Mouse (Mus musculus): ENCODE measurements at regions not wholly inside any gene's neighbourhood (a gene's known extent, or its start where the extent isn't known, plus 50 kb on each side); places are given as distances from the start of the nearest gene placed in this dataset.

GRCm38 (mm10) chr17:14516097-14516496, 177.9 kb downstream of the Thbs2 start:
- H3K4me1 ChIP-seq = no peaks in the 10 kb centered on the region; the same call in 1 of the 2 replicates
- no peak overlapping the region for H3K4me3 ChIP-seq (replicated peaks)
- H3K27me3 ChIP-seq (replicated peaks) = no peaks in the 10 kb centered on the region
- 17% methylated on average over 8 of the region's 8 CpGs for WGBS
- H3K36me3 ChIP-seq = no peaks in the 10 kb centered on the region
- no peak overlapping the region for H3K27ac ChIP-seq
- peak; percentile 35; the same call in 1 of the 2 replicates for ATAC-seq (ENCODE audit: insufficient read depth, low FRiP score, low read depth)
- H3K9ac ChIP-seq = no peak overlapping the region
- H3K4me2 ChIP-seq = no peak overlapping the region
- no peaks in the 10 kb centered on the region for H3K9me3 ChIP-seq

- no peak overlapping the region for H3K27ac ChIP-seq
- no peak overlapping the region for H3K9ac ChIP-seq
- no peaks in the 10 kb centered on the region for H3K36me3 ChIP-seq
- no peaks in the 10 kb centered on the region; the same call in 1 of the 2 replicates for H3K4me1 ChIP-seq
- no peaks in the 10 kb centered on the region for H3K27me3 ChIP-seq (replicated peaks)
- ATAC-seq (ENCODE audit: insufficient read depth, low FRiP score, low read depth) = no peak
- no peaks in the 10 kb centered on the region for H3K9me3 ChIP-seq
- H3K4me2 ChIP-seq = no peak overlapping the region
- H3K4me3 ChIP-seq (replicated peaks) = no peak overlapping the region
- 79% methylated on average over 4 of the region's 4 CpGs for WGBS
Measured at GRCm38 (mm10) chr17:14513454-14513853, 180.6 kb downstream of the Thbs2 start.

GRCm38 (mm10) chr17:14510486-14510885, 183.5 kb downstream of the Thbs2 start:
- no peaks in the 10 kb centered on the region for H3K36me3 ChIP-seq
- WGBS = 36% methylated on average over 6 of the region's 6 CpGs
- H3K27ac ChIP-seq = no peak overlapping the region
- no peak overlapping the region for H3K4me3 ChIP-seq (replicated peaks)
- H3K9ac ChIP-seq = no peak overlapping the region
- ATAC-seq (ENCODE audit: insufficient read depth, low FRiP score, low read depth) = no peak; the same call in 1 of the 2 replicates
- no peaks in the 10 kb centered on the region; the same call in 1 of the 2 replicates for H3K4me1 ChIP-seq
- no peak overlapping the region for H3K4me2 ChIP-seq
- no peaks in the 10 kb centered on the region for H3K27me3 ChIP-seq (replicated peaks)
- no peaks in the 10 kb centered on the region for H3K9me3 ChIP-seq

GRCm38 (mm10) chr17:14507111-14507510, 186.9 kb downstream of the Thbs2 start:
- no peak overlapping the region for H3K27ac ChIP-seq
- WGBS = 78% methylated on average over 3 of the region's 3 CpGs

GRCm38 (mm10) chr17:14506123-14506522, 187.9 kb downstream of the Thbs2 start:
- Histone ChIP-seq H3K27ac (no peak overlapping the region), H3K4me2 (no peak overlapping the region), H3K9ac (no peak overlapping the region), H3K27me3 (replicated peaks) (no peaks in the 10 kb centered on the region), H3K4me1 (no peaks in the 10 kb centered on the region), H3K9me3 (no peaks in the 10 kb centered on the region), H3K36me3 (no peaks in the 10 kb centered on the region), H3K4me3 (replicated peaks) (no peak overlapping the region)
- ATAC-seq (ENCODE audit: insufficient read depth, low FRiP score, low read depth) = no peak

More at GRCm38 (mm10) chr17:14507111-14507510, 186.9 kb downstream of the Thbs2 start:
- Histone ChIP-seq H3K4me2 (no peak overlapping the region), H3K27me3 (replicated peaks) (no peaks in the 10 kb centered on the region), H3K9ac (no peak overlapping the region), H3K36me3 (no peaks in the 10 kb centered on the region), H3K4me1 (no peaks in the 10 kb centered on the region), H3K9me3 (no peaks in the 10 kb centered on the region), H3K4me3 (replicated peaks) (no peak overlapping the region)
- ATAC-seq (ENCODE audit: insufficient read depth, low FRiP score, low read depth) = no peak

GRCm38 (mm10) chr17:14505415-14505814, 188.6 kb downstream of the Thbs2 start:
- no peak overlapping the region for H3K27ac ChIP-seq
- no peaks in the 10 kb centered on the region for H3K27me3 ChIP-seq (replicated peaks)
- no peak overlapping the region for H3K4me3 ChIP-seq (replicated peaks)
- no peaks in the 10 kb centered on the region for H3K36me3 ChIP-seq
- H3K9me3 ChIP-seq = no peaks in the 10 kb centered on the region
- no peak for ATAC-seq (ENCODE audit: insufficient read depth, low FRiP score, low read depth)
- no peak overlapping the region for H3K4me2 ChIP-seq
- H3K4me1 ChIP-seq = no peaks in the 10 kb centered on the region
- no peak overlapping the region for H3K9ac ChIP-seq
- 66% methylated on average over 4 of the region's 4 CpGs for WGBS

GRCm38 (mm10) chr17:14503670-14504069, 190.4 kb downstream of the Thbs2 start:
- Histone ChIP-seq H3K4me2 (no peak overlapping the region), H3K27ac (no peak overlapping the region), H3K4me3 (replicated peaks) (no peak overlapping the region), H3K36me3 (no peaks in the 10 kb centered on the region), H3K9me3 (no peaks in the 10 kb centered on the region), H3K4me1 (no peaks in the 10 kb centered on the region), H3K9ac (no peak overlapping the region), H3K27me3 (replicated peaks) (no peaks in the 10 kb centered on the region)
- no peak for ATAC-seq (ENCODE audit: insufficient read depth, low FRiP score, low read depth)
- WGBS = 51% methylated on average over 1 of the region's 1 CpGs

GRCm38 (mm10) chr17:14501341-14501740, 192.7 kb downstream of the Thbs2 start:
- Histone ChIP-seq H3K9me3 (no peaks in the 10 kb centered on the region), H3K4me3 (replicated peaks) (no peak overlapping the region), H3K9ac (no peak overlapping the region), H3K27ac (no peak overlapping the region), H3K36me3 (no peaks in the 10 kb centered on the region), H3K4me2 (no peak overlapping the region), H3K27me3 (replicated peaks) (no peaks in the 10 kb centered on the region), H3K4me1 (0 out of 2 replicates have a peak, but pooled peaks cover 5% of the 10 kb centered on the region)
- 74% methylated on average over 2 of the region's 2 CpGs for WGBS
- ATAC-seq (ENCODE audit: insufficient read depth, low FRiP score, low read depth) = no peak

- Histone ChIP-seq H3K9me3 (no peaks in the 10 kb centered on the region), H3K27ac (no peak overlapping the region), H3K27me3 (replicated peaks) (no peaks in the 10 kb centered on the region), H3K9ac (no peak overlapping the region), H3K4me2 (no peak overlapping the region), H3K4me3 (replicated peaks) (no peak overlapping the region), H3K36me3 (no peaks in the 10 kb centered on the region), H3K4me1 (0 out of 2 replicates have a peak, but pooled peaks cover 5% of the 10 kb centered on the region)
- WGBS = 33% methylated on average over 15 of the region's 15 CpGs
- no peak for ATAC-seq (ENCODE audit: insufficient read depth, low FRiP score, low read depth)
Measured at GRCm38 (mm10) chr17:14497086-14497485, 196.9 kb downstream of the Thbs2 start.

- 73% methylated on average over 8 of the region's 8 CpGs for WGBS
- no peak for ATAC-seq (ENCODE audit: insufficient read depth, low FRiP score, low read depth)
- H3K9ac ChIP-seq = no peak overlapping the region
- no peaks in the 10 kb centered on the region for H3K27me3 ChIP-seq (replicated peaks)
- H3K4me1 ChIP-seq = 0 out of 2 replicates have a peak, but pooled peaks cover 5% of the 10 kb centered on the region
- no peak overlapping the region for H3K27ac ChIP-seq
- H3K36me3 ChIP-seq = no peaks in the 10 kb centered on the region
- H3K4me2 ChIP-seq = no peak overlapping the region
- H3K4me3 ChIP-seq (replicated peaks) = no peak overlapping the region
- no peaks in the 10 kb centered on the region for H3K9me3 ChIP-seq
Measured at GRCm38 (mm10) chr17:14493751-14494320, 200.2 kb downstream of the Thbs2 start.

GRCm38 (mm10) chr17:14492936-14493335, 201.1 kb downstream of the Thbs2 start:
- H3K36me3 ChIP-seq = no peaks in the 10 kb centered on the region
- no peak for ATAC-seq (ENCODE audit: insufficient read depth, low FRiP score, low read depth)
- H3K9ac ChIP-seq = no peak overlapping the region
- no peaks in the 10 kb centered on the region for H3K27me3 ChIP-seq (replicated peaks)
- WGBS = 77% methylated on average over 10 of the region's 10 CpGs
- H3K4me2 ChIP-seq = no peak overlapping the region
- no peaks in the 10 kb centered on the region for H3K9me3 ChIP-seq
- no peak overlapping the region for H3K27ac ChIP-seq
- no peak overlapping the region for H3K4me3 ChIP-seq (replicated peaks)
- H3K4me1 ChIP-seq = 0 out of 2 replicates have a peak, but pooled peaks cover 5% of the 10 kb centered on the region

GRCm38 (mm10) chr17:14481746-14482145, 202.4 kb downstream of the Smoc2 start:
- WGBS = 86% methylated on average over 6 of the region's 6 CpGs
- Histone ChIP-seq H3K9me3 (no peaks in the 10 kb centered on the region), H3K4me2 (no peak overlapping the region), H3K9ac (no peak overlapping the region), H3K36me3 (no peaks in the 10 kb centered on the region), H3K27me3 (replicated peaks) (no peaks in the 10 kb centered on the region), H3K4me3 (replicated peaks) (no peak overlapping the region), H3K27ac (no peak overlapping the region), H3K4me1 (peaks cover under 1% of the 10 kb centered on the region; the same call in 1 of the 2 replicates)
- no peak for ATAC-seq (ENCODE audit: insufficient read depth, low FRiP score, low read depth)
